Mouse (Mus musculus) liver, adult 2 months (tissue): ENCODE measurements around the gene Mis18a.

Source experiments
- CTCF ChIP-seq: fragments of 200-500 bp; IDR thresholded peaks from 2 replicates; pipeline ENCODE4 v1.5.1; 2011; ENCODE audit warnings: low read depth, low read length, control low read depth
- POLR2A ChIP-seq: fragments of 200-500 bp; IDR thresholded peaks from 2 replicates; pipeline ENCODE4 v1.6.1; 2011; ENCODE audit warnings: low read length, control low read depth; ENCODE audit not compliant: insufficient read depth; ENCODE audit errors: extremely low read depth

DNA sequence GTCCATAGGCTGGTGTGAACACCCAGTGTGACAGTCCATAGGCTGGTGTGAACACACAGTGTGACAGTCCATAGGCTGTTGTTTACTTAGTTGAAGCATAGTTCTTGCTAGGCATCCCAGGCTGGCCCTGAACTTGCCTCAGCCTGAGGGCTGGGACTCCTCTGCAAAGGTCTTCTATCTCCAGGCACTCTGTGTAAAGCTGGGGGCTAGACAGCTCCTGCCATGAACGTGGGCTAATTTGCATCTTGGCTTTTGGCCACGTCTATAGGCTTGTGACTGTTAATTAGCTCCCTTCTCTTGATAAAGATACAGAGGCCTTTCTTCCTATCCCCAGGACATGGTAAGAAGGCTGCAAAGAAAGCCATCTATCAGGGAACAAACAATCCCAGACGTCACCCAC lies 32.1 kb upstream of the Mis18a start:
- TF ChIP-seq CTCF (no peak), POLR2A (no peak)
